ENCODE assay signal across 18 mouse cellular contexts in the genomic region with DNA sequence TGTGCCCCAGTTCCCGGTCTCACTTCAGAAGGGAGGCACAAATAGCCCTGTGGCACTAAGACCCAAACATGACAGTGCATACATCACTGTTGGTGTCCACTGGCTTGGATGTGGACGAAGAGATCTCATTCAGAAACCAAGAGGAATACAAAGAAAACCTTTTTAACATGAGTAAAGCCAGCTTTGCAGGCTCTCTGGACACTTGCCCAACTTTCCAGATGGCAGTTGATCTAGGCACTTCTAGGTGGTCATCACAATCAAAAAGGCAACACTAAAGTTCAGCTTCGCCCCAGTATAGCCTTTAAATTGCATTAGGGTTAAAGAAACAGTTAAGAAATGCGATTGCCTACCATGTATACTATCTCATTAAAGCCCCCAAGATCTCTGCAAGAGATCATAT.
DNase-seq lines count a peak whose midpoint lies in the region.
"Had no signal": no experiment of that assay in that cellular context is flagged by ENCODE, and none has a peak within 500 bp of the region (broad histone marks: within the 10 kb centered on the region; RNA-seq: fewer than 3 reads in every experiment).

No protein-coding gene starts in this region.

- no peaks in the 10 kb centered on the region for H3K9me3 ChIP-seq in hindbrain, embryonic 10.5 days
- H3K9me3 ChIP-seq: embryonic facial prominence, embryonic 10.5 days; forebrain, embryonic 13.5 days; heart, embryonic 15.5 days; intestine, embryonic 15.5 days had no signal

- DNase-seq in cerebellum, adult 11-12 months = peak; percentile 33
- DNase-seq in cerebellum, postnatal 4 days (ENCODE audit: low spot score in 2 of 2) = no peak
- DNase-seq in cerebellum, adult 18-20 months = peak; percentile 59 to 70
- peak; percentile 48 for DNase-seq in cerebellum, adult 9-11 months
- peak; percentile 57 to 60 for DNase-seq in cerebellum, postnatal 36 days
- no peak for DNase-seq in layer of hippocampus, adult 11-12 months (ENCODE audit: low spot score)
- DNase-seq in hindbrain, embryonic 10.5 days (ENCODE audit: low spot score) = no peak
- DNase-seq: adrenal gland, postnatal 14 days; forebrain, postnatal 0 days; gastrocnemius, postnatal 36 days; heart, adult 18-20 months; heart, postnatal 14 days; kidney, adult 18-20 months had no signal

- no peak overlapping the region for H3K27ac ChIP-seq in hindbrain, embryonic 10.5 days
- H3K27ac ChIP-seq: embryonic facial prominence, embryonic 10.5 days; forebrain, embryonic 13.5 days; heart, embryonic 15.5 days; hindbrain, embryonic 14.5 days; intestine, embryonic 15.5 days had no signal

- no peaks in the 10 kb centered on the region for H3K27me3 ChIP-seq in hindbrain, embryonic 10.5 days (ENCODE audit: insufficient read depth, poor library complexity, severe bottlenecking)
- H3K27me3 ChIP-seq: forebrain, embryonic 13.5 days; heart, embryonic 15.5 days; intestine, embryonic 15.5 days had no signal

- no peaks in the 10 kb centered on the region for H3K36me3 ChIP-seq in hindbrain, embryonic 10.5 days
- H3K36me3 ChIP-seq: embryonic facial prominence, embryonic 10.5 days; heart, embryonic 15.5 days; intestine, embryonic 15.5 days had no signal

- no peak overlapping the region for H3K4me3 ChIP-seq in hindbrain, embryonic 10.5 days
- H3K4me3 ChIP-seq: embryonic facial prominence, embryonic 10.5 days; forebrain, embryonic 13.5 days; heart, embryonic 15.5 days; intestine, embryonic 15.5 days had no signal

- peaks cover 14% of the 10 kb centered on the region for H3K4me1 ChIP-seq in hindbrain, embryonic 10.5 days (replicated peaks)
- H3K4me1 ChIP-seq: heart, embryonic 15.5 days; intestine, embryonic 15.5 days had no signal

- 88% methylated on average over 4 of the region's 4 CpGs for WGBS in hindbrain, embryonic 10.5 days

Comparison
In these comparisons a context has a peak if more than half of its experiments do, and no peak if none do; other contexts are left out.
1. DNase-seq: peak in cerebellum, adult 11-12 months (single experiment), cerebellum, adult 18-20 months (2 of 2), cerebellum, adult 9-11 months (single experiment) and cerebellum, postnatal 36 days (2 of 2); none in cerebellum, postnatal 4 days (0 of 2), layer of hippocampus, adult 11-12 months (single experiment) and hindbrain, embryonic 10.5 days (single experiment).